Mouse (Mus musculus) c-Kit-positive CD71-negative TER-119-negative erythroid progenitor cells, embryonic 14.5 days (primary cell): ENCODE results near the gene Tor1b.

ENCODE experiments used
- DNase-seq: peaks from one replicate; pipeline ENCODE4 v3.0.0-alpha.2; 2013; ENCODE audit warnings: low read depth

The Tor1b gene

GRCm38 (mm10) chr2:30990221-30990620, 37.5 kb downstream of the Tor1b start:
- no peak for DNase-seq

GRCm38 (mm10) chr2:30994853-30995252, 42.1 kb downstream of the Tor1b start:
- no peak for DNase-seq

GRCm38 (mm10) chr2:30995432-30995996, 42.8 kb downstream of the Tor1b start:
- DNase-seq = no peak

- no peak for DNase-seq
Measured at GRCm38 (mm10) chr2:30998443-30999260, 45.9 kb downstream of the Tor1b start.

GRCm38 (mm10) chr2:31002857-31003256, 50.1 kb downstream of the Tor1b start:
- no peak for DNase-seq

- DNase-seq = no peak
Measured at GRCm38 (mm10) chr2:31005453-31005852, 52.7 kb downstream of the Tor1b start.

- DNase-seq = peak; percentile 38
Measured at GRCm38 (mm10) chr2:31006434-31006833, 53.7 kb downstream of the Tor1b start.

GRCm38 (mm10) chr2:31007208-31007607, 54.4 kb downstream of the Tor1b start:
- DNase-seq = no peak
